In the genomic region with DNA sequence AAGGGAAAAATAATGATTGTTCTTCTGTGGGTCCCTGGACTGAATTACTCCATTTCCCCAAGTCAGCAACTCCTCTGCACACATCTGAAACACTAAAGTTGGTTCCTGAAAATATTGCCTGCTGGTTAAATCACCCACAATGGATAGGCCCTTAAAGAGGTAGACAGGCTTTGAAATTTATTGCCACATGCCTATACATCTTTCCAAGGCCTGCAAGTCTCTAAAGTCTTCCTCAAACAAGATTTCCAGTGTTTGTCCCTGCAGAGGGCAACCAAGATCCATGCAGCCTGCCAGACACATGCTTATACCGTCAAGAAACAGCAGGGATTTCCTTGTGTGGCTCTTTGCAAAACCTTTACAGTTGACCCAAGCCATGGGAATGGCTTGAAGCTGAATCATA, we compare ENCODE assay signal across 12 mouse cellular contexts.
DNase-seq lines count a peak whose midpoint lies in the region; ATAC-seq and TF ChIP-seq lines count a peak whose summit lies in the region.
"Had no signal": no experiment of that assay in that cellular context is flagged by ENCODE, and none has a peak within 500 bp of the region (broad histone marks: within the 10 kb centered on the region; RNA-seq: fewer than 3 reads in every experiment).

No protein-coding gene starts in this region.

- no peak overlapping the region for H3K4me3 ChIP-seq in layer of hippocampus, adult 2 months
- H3K4me3 ChIP-seq in limb, embryonic 12.5 days (replicated peaks) = no peak overlapping the region
- H3K4me3 ChIP-seq in heart, embryonic 11.5 days (ENCODE audit: low read depth, low read length) = no peak overlapping the region
- H3K4me3 ChIP-seq: erythroblast, embryonic 14.5 days; heart, embryonic 10.5 days; limb, embryonic 15.5 days; megakaryocyte, embryonic 14.5 days had no signal

- H3K9me3 ChIP-seq in limb, embryonic 12.5 days = no peaks in the 10 kb centered on the region
- no peaks in the 10 kb centered on the region for H3K9me3 ChIP-seq in heart, embryonic 11.5 days (replicated peaks; ENCODE audit: control insufficient read depth, low read length)
- H3K9me3 ChIP-seq: heart, embryonic 10.5 days; limb, embryonic 15.5 days; megakaryocyte, embryonic 14.5 days had no signal

- whole genome bisulfite sequencing in limb, embryonic 12.5 days = 11% methylated on average over 1 of the region's 1 CpGs
- WGBS in heart, embryonic 11.5 days (ENCODE audit: insufficient replicate concordance) = 46% methylated on average over 1 of the region's 1 CpGs

- peak; percentile 8 for DNase-seq in adrenal gland, postnatal 14 days
- DNase-seq in adrenal gland, adult 18-20 months (ENCODE audit: low spot score in 2 of 2) = no peak
- no peak for DNase-seq in layer of hippocampus, adult 2 months (ENCODE audit: low spot score in 2 of 2)
- no peak for DNase-seq in layer of hippocampus, adult 9-10 months (ENCODE audit: low spot score)
- DNase-seq in brain, embryonic 14.5 days (ENCODE audit: low read depth) = peak; percentile 77
- no peak for DNase-seq in urinary bladder, adult 2 months (ENCODE audit: low spot score)

- no peaks in the 10 kb centered on the region for H3K36me3 ChIP-seq in limb, embryonic 12.5 days
- no peaks in the 10 kb centered on the region for H3K36me3 ChIP-seq in heart, embryonic 11.5 days (ENCODE audit: control insufficient read depth, insufficient read depth, low read length)
- H3K36me3 ChIP-seq: heart, embryonic 10.5 days; limb, embryonic 15.5 days had no signal

- TF ChIP-seq POLR2A in brain, embryonic 14.5 days (IDR thresholded peaks at IDR 0.05; ENCODE audit: borderline replicate concordance, extremely low read depth, insufficient read depth, insufficient read length, poor library complexity, severe bottlenecking) = no peak

- no peaks in the 10 kb centered on the region for H3K27me3 ChIP-seq in limb, embryonic 12.5 days
- H3K27me3 ChIP-seq in heart, embryonic 11.5 days (ENCODE audit: control insufficient read depth, insufficient read depth, low read length) = no peaks in the 10 kb centered on the region
- H3K27me3 ChIP-seq: limb, embryonic 15.5 days; megakaryocyte, embryonic 14.5 days had no signal

- peak; percentile 69 for TF ChIP-seq CTCF in layer of hippocampus, adult 2 months (conservative IDR thresholded peaks at IDR 0.05)
- peak; percentile 54; the same call in 1 of the 2 replicates for TF ChIP-seq CTCF in brain, embryonic 14.5 days (IDR thresholded peaks at IDR 0.05; ENCODE audit: borderline replicate concordance, extremely low read depth, insufficient read depth, insufficient read length)

- no peak overlapping the region for H3K27ac ChIP-seq in layer of hippocampus, adult 2 months
- H3K27ac ChIP-seq in limb, embryonic 12.5 days = 0 out of 2 replicates have a peak overlapping the region, but pooled peaks have one; percentile 20
- H3K27ac ChIP-seq in heart, embryonic 11.5 days (ENCODE audit: low read depth, low read length) = no peak overlapping the region
- H3K27ac ChIP-seq: heart, embryonic 10.5 days; limb, embryonic 15.5 days had no signal

- H3K4me1 ChIP-seq in limb, embryonic 12.5 days (replicated peaks) = peaks cover 6% of the 10 kb centered on the region
- H3K4me1 ChIP-seq in heart, embryonic 11.5 days (ENCODE audit: control insufficient read depth, insufficient read depth, low read length) = no peaks in the 10 kb centered on the region
- H3K4me1 ChIP-seq: heart, embryonic 10.5 days; limb, embryonic 15.5 days; megakaryocyte, embryonic 14.5 days had no signal

- no peak overlapping the region for H3K4me2 ChIP-seq in limb, embryonic 12.5 days
- H3K4me2 ChIP-seq in heart, embryonic 11.5 days = no peak overlapping the region
- H3K4me2 ChIP-seq: limb, embryonic 15.5 days had no signal

- no peak overlapping the region for H3K9ac ChIP-seq in limb, embryonic 12.5 days (replicated peaks)
- H3K9ac ChIP-seq in heart, embryonic 11.5 days (ENCODE audit: low read depth, low read length) = no peak overlapping the region
- H3K9ac ChIP-seq: limb, embryonic 15.5 days had no signal

- ATAC-seq in limb, embryonic 12.5 days (ENCODE audit: insufficient number of reproducible peaks, insufficient read depth, low FRiP score, low TSS enrichment, low read depth) = 0 out of 2 replicates have a peak, but pooled peaks have one; percentile 47
- ATAC-seq in heart, embryonic 11.5 days (replicated peaks; ENCODE audit: insufficient number of reproducible peaks, low FRiP score, low TSS enrichment) = no peak

Comparison
In these comparisons a context has a peak if more than half of its experiments do, and no peak if none do; other contexts are left out.
1. DNase-seq: peak in adrenal gland, postnatal 14 days (single experiment) and brain, embryonic 14.5 days (single experiment); none in adrenal gland, adult 18-20 months (0 of 2), layer of hippocampus, adult 2 months (0 of 2), layer of hippocampus, adult 9-10 months (single experiment) and urinary bladder, adult 2 months (single experiment).